Mouse (Mus musculus) embryonic fibroblast, embryonic 13.5 days (primary cell): ENCODE results near the gene Tmem116.

Experiments used
- CTCF ChIP-seq: IDR thresholded peaks from 2 replicates; pipeline ENCODE4 v1.5.1; 2011; ENCODE audit warnings: mild to moderate bottlenecking, control low read depth, low read length, moderate library complexity, borderline replicate concordance; ENCODE audit not compliant: insufficient read depth
- POLR2A ChIP-seq: IDR thresholded peaks from 2 replicates; pipeline ENCODE4 v1.6.1; 2011; ENCODE audit warnings: low read depth, mild to moderate bottlenecking, control low read depth, low read length, moderate library complexity

DNA sequence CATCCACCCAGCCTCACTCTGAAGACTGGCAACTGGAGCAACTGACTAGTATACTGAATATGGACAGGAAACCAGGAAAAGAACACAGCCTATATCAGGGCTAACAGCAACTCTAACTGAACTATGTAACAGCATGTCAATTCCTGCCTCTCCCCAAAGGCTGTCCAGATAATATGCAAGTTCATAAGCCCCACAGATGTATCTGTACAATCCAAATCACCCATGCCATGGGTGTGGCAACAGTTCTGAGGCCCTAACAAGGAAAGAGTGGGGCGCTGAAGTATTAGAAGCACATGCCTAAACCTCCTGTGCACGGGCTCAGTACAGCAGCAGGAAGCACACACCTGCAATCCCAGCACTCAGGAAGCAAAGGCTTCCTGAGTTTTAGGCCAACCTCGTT, 83.4 kb downstream of the Tmem116 start:
- no peak for TF ChIP-seq CTCF
- TF ChIP-seq POLR2A = no peak
